Mouse (Mus musculus): ENCODE measurements at regions not wholly inside any gene's neighbourhood (a gene's known extent, or its start where the extent isn't known, plus 50 kb on each side); places are given as distances from the start of the nearest gene placed in this dataset.

DNA sequence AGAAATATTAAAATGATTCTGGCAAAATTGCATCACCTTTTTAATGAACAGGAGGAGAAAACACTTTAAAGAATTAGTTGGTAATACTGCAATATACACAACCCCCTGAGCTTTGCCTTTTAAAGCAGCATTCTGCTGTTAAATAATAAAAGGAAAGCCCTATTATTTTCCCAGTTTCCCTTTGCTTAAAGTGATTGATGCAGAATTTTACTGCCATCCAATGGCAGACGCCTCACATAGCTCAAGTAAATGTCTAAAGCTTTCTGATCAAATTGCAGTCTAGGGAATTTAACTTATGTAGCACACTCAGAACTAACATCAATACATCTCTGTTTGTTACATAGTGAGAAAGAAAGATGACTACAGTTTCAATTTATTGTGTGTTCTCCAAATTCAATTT, 233.1 kb upstream of the Plscr5 start:
- no peak for TF ChIP-seq TCF12 (IDR thresholded peaks at IDR 0.05; ENCODE audit: insufficient read depth, poor library complexity, severe bottlenecking)
- TF ChIP-seq MYOG (IDR thresholded peaks at IDR 0.05; ENCODE audit: control insufficient read depth in 1 of 3, insufficient read depth in 1 of 3, insufficient read length in 2 of 3, low read depth in 2 of 3): no peak
